Mouse (Mus musculus): Measurements from ENCODE around the gene Sugp1. TPM values are rescaled to one million over a fixed set of nuclear protein-coding genes. Genes with fewer than 3 reads are reported as not detected.
"Not testable (repeated sequence)": the region's sequence is repeated elsewhere in the genome, so short reads cannot be mapped to it uniquely, and the experiment has no call there.

Sugp1 gene
- polyA plus RNA-seq, 1 experiment from 2014 or later, result 37.0 TPM

- POLR2A ChIA-PET, result interaction anchor here (0.6 to 1.4 kb wide), 3 partner anchors 8 to 126 kb away, joined by 3 to 5 read pairs (median 4); no protein-coding TSS in a partner anchor
- in situ Hi-C loops (cut with MboI; ENCODE audit: low pct_unique_long_range_greater_than_20kb), result no loop called here
- no peak for DNase-seq (ENCODE audit: low read depth, low spot score)
These were observed 597 bp upstream of the Sugp1 start for GRCm38 (mm10) chr8:70041885-70042546.

GRCm38 (mm10) chr8:70043996-70044395, 1.4 kb downstream of the Sugp1 start:
- no peaks in the 10 kb centered on the region for H3K27me3 ChIP-seq
- no peak for TF ChIP-seq CTCF (IDR thresholded peaks at IDR 0.05)
- DNase-seq (ENCODE audit: low read depth, low spot score) (no peak), ATAC-seq (no peak)
- POLR2A ChIA-PET, result no interaction called here
- CTCF ChIA-PET, result no interaction called here
- in situ Hi-C loops (cut with MboI; ENCODE audit: low pct_unique_long_range_greater_than_20kb), result no loop called here

More at GRCm38 (mm10) chr8:70041885-70042546, 597 bp upstream of the Sugp1 start:
- no peaks in the 10 kb centered on the region for H3K27me3 ChIP-seq
- no peak for TF ChIP-seq CTCF (IDR thresholded peaks at IDR 0.05)
- CTCF ChIA-PET, result interaction anchor here (0.8 kb wide), 1 partner anchor 127 kb away, joined by 3 read pairs; no protein-coding TSS in a partner anchor
- ATAC-seq, result no peak

GRCm38 (mm10) chr8:70049662-70050061, 7.0 kb downstream of the Sugp1 start:
- CTCF ChIA-PET, result interaction anchor here (0.8 kb wide), 1 partner anchor 9 kb away, joined by 3 read pairs; no protein-coding TSS in a partner anchor
- POLR2A ChIA-PET, result no interaction called here
- in situ Hi-C loops (cut with MboI; ENCODE audit: low pct_unique_long_range_greater_than_20kb), result no loop called here
- DNase-seq (ENCODE audit: low read depth, low spot score) (no peak), ATAC-seq (no peak)
- no peaks in the 10 kb centered on the region for H3K27me3 ChIP-seq
- no peak for TF ChIP-seq CTCF (IDR thresholded peaks at IDR 0.05)

- not testable (repeated sequence) for ATAC-seq
These were observed 7.8 kb downstream of the Sugp1 start for GRCm38 (mm10) chr8:70050434-70050833.

GRCm38 (mm10) chr8:70057721-70058120, 15.1 kb downstream of the Sugp1 start:
- no peak for ATAC-seq
- in situ Hi-C loops (cut with MboI; ENCODE audit: low pct_unique_long_range_greater_than_20kb), result no loop called here
- CTCF ChIA-PET, result no interaction called here
- no peak for DNase-seq (ENCODE audit: low read depth, low spot score)
- no peak for TF ChIP-seq CTCF (IDR thresholded peaks at IDR 0.05)
- POLR2A ChIA-PET, result no interaction called here
- H3K27me3 ChIP-seq, result no peaks in the 10 kb centered on the region

More at GRCm38 (mm10) chr8:70050434-70050833, 7.8 kb downstream of the Sugp1 start:
- in situ Hi-C loops (cut with MboI; ENCODE audit: low pct_unique_long_range_greater_than_20kb); DNase-seq (ENCODE audit: low read depth, low spot score); CTCF ChIA-PET; H3K27me3 ChIP-seq: not testable (repeated sequence)
- POLR2A ChIA-PET, result interaction anchor here (0.6 to 0.7 kb wide), 3 partner anchors 8 to 177 kb away, joined by 3 to 4 read pairs (median 3); no protein-coding TSS in a partner anchor

GRCm38 (mm10) chr8:70071836-70072440, 29.3 kb downstream of the Sugp1 start:
- no peak for TF ChIP-seq CTCF (IDR thresholded peaks at IDR 0.05)
- ChIA-PET CTCF (interaction anchor here (1.1 kb wide), 1 partner anchor 13 kb away, joined by 3 read pairs; no protein-coding TSS in a partner anchor), POLR2A (no interaction called here)
- in situ Hi-C loops (cut with MboI; ENCODE audit: low pct_unique_long_range_greater_than_20kb), result no loop called here
- no peaks in the 10 kb centered on the region for H3K27me3 ChIP-seq
- no peak for DNase-seq (ENCODE audit: low read depth, low spot score)
- no peak for ATAC-seq

GRCm38 (mm10) chr8:70072441-70073069, 29.9 kb downstream of the Sugp1 start, which contains the start of gene Tm6sf2:
Gene Tm6sf2, plus strand, starts transcription at chr8:70072924.
- in situ Hi-C loops (cut with MboI; ENCODE audit: low pct_unique_long_range_greater_than_20kb), result no loop called here
- ChIA-PET POLR2A (interaction anchor here (0.5 kb wide), 1 partner anchor 11 kb away, joined by 3 read pairs; the partner anchor contains the start of gene Hapln4), CTCF (no interaction called here)
- H3K27me3 ChIP-seq, result no peaks in the 10 kb centered on the region
- TF ChIP-seq CTCF (IDR thresholded peaks at IDR 0.05), result no peak
- DNase-seq (ENCODE audit: low read depth, low spot score) (no peak), ATAC-seq (no peak)

GRCm38 (mm10) chr8:70073120-70073519, 30.5 kb downstream of the Sugp1 start:
- ATAC-seq (no peak), DNase-seq (ENCODE audit: low read depth, low spot score) (no peak)
- no peak for TF ChIP-seq CTCF (IDR thresholded peaks at IDR 0.05)
- ChIA-PET POLR2A (no interaction called here), CTCF (no interaction called here)
- in situ Hi-C loops (cut with MboI; ENCODE audit: low pct_unique_long_range_greater_than_20kb), result no loop called here
- no peaks in the 10 kb centered on the region for H3K27me3 ChIP-seq

GRCm38 (mm10) chr8:70073682-70074081, 31.1 kb downstream of the Sugp1 start:
- in situ Hi-C loops (cut with MboI; ENCODE audit: low pct_unique_long_range_greater_than_20kb), result no loop called here
- ChIA-PET CTCF (no interaction called here), POLR2A (no interaction called here)
- no peak for ATAC-seq
- TF ChIP-seq CTCF (IDR thresholded peaks at IDR 0.05), result no peak
- H3K27me3 ChIP-seq, result no peaks in the 10 kb centered on the region
- no peak for DNase-seq (ENCODE audit: low read depth, low spot score)

GRCm38 (mm10) chr8:70081976-70082375, 39.4 kb downstream of the Sugp1 start:
- POLR2A ChIA-PET, result no interaction called here
- no peak for TF ChIP-seq CTCF (IDR thresholded peaks at IDR 0.05)
- no peak for ATAC-seq

GRCm38 (mm10) chr8:70083285-70083684, 40.7 kb downstream of the Sugp1 start, which contains the start of gene Hapln4:
Gene Hapln4, plus strand, starts transcription at chr8:70083457.
- ATAC-seq (no peak), DNase-seq (ENCODE audit: low read depth, low spot score) (no peak)
- in situ Hi-C loops (cut with MboI; ENCODE audit: low pct_unique_long_range_greater_than_20kb), result no loop called here
- POLR2A ChIA-PET, result interaction anchor here (0.7 to 1.4 kb wide), 3 partner anchors 11 to 13 kb away, joined by 3 to 4 read pairs (median 3); partner anchors contain the start of gene Tm6sf2
- peaks cover 8% of the 10 kb centered on the region for H3K27me3 ChIP-seq
- CTCF ChIA-PET, result no interaction called here
- no peak for TF ChIP-seq CTCF (IDR thresholded peaks at IDR 0.05)

More at GRCm38 (mm10) chr8:70081976-70082375, 39.4 kb downstream of the Sugp1 start:
- DNase-seq (ENCODE audit: low read depth, low spot score), result no peak
- in situ Hi-C loops (cut with MboI; ENCODE audit: low pct_unique_long_range_greater_than_20kb), result no loop called here
- H3K27me3 ChIP-seq, result peaks cover 4% of the 10 kb centered on the region
- CTCF ChIA-PET, result no interaction called here
